Mouse (Mus musculus): ENCODE results near the gene Fam83e.
A peak's percentile ranks its signal among the peaks of the same experiment; 100 is the strongest.

Fam83e gene

GRCm38 (mm10) chr7:45714630-45715089, 6.4 kb upstream of the Fam83e start:
- no peak for DNase-seq (ENCODE audit: extremely low spot score, low spot score)

- peak; percentile 92 for DNase-seq (ENCODE audit: extremely low spot score, low spot score)
Measured at GRCm38 (mm10) chr7:45715090-45715708, 5.8 kb upstream of the Fam83e start, which contains the start of gene Rpl18. Rpl18 (plus strand) TSS chr7:45715457.

GRCm38 (mm10) chr7:45715741-45716459, 5.1 kb upstream of the Fam83e start:
- no peak for DNase-seq (ENCODE audit: extremely low spot score, low spot score)

- DNase-seq (ENCODE audit: extremely low spot score, low spot score), result no peak
Measured at GRCm38 (mm10) chr7:45716460-45716857, 4.6 kb upstream of the Fam83e start.

GRCm38 (mm10) chr7:45716952-45717917, 3.8 kb upstream of the Fam83e start:
- DNase-seq (ENCODE audit: extremely low spot score, low spot score), result no peak

- peak; percentile 100 for DNase-seq (ENCODE audit: extremely low spot score, low spot score)
Measured at GRCm38 (mm10) chr7:45717918-45718297, 3.1 kb upstream of the Fam83e start, which contains the start of gene Sphk2. Sphk2 (minus strand) TSS chr7:45718002.

GRCm38 (mm10) chr7:45718331-45718730, 2.7 kb upstream of the Fam83e start:
- no peak for DNase-seq (ENCODE audit: extremely low spot score, low spot score)

- DNase-seq (ENCODE audit: extremely low spot score, low spot score), result no peak
Measured at GRCm38 (mm10) chr7:45719180-45719579, 1.8 kb upstream of the Fam83e start.

GRCm38 (mm10) chr7:45719738-45720412, 1.1 kb upstream of the Fam83e start:
- no peak for DNase-seq (ENCODE audit: extremely low spot score, low spot score)

- DNase-seq (ENCODE audit: extremely low spot score, low spot score), result no peak
Measured at GRCm38 (mm10) chr7:45721234-45721571, 191 bp downstream of the Fam83e start.

GRCm38 (mm10) chr7:45721642-45722347, 783 bp downstream of the Fam83e start:
- no peak for DNase-seq (ENCODE audit: extremely low spot score, low spot score)

GRCm38 (mm10) chr7:45722348-45722713, 1.3 kb downstream of the Fam83e start:
- no peak for DNase-seq (ENCODE audit: extremely low spot score, low spot score)

GRCm38 (mm10) chr7:45723301-45723700, 2.3 kb downstream of the Fam83e start:
- DNase-seq (ENCODE audit: extremely low spot score, low spot score), result no peak

- no peak for DNase-seq (ENCODE audit: extremely low spot score, low spot score)
Measured at GRCm38 (mm10) chr7:45723781-45724180, 2.8 kb downstream of the Fam83e start.

- no peak for DNase-seq (ENCODE audit: extremely low spot score, low spot score)
Measured at GRCm38 (mm10) chr7:45725151-45725550, 4.1 kb downstream of the Fam83e start.

- no peak for DNase-seq (ENCODE audit: extremely low spot score, low spot score)
Measured at GRCm38 (mm10) chr7:45725713-45726112, 4.7 kb downstream of the Fam83e start, which contains the start of gene Spaca4. Spaca4 (minus strand) TSS chr7:45725813.

GRCm38 (mm10) chr7:45726419-45726818, 5.4 kb downstream of the Fam83e start:
- DNase-seq (ENCODE audit: extremely low spot score, low spot score), result no peak

GRCm38 (mm10) chr7:45727625-45728024, 6.6 kb downstream of the Fam83e start:
- DNase-seq (ENCODE audit: extremely low spot score, low spot score), result no peak

- DNase-seq (ENCODE audit: extremely low spot score, low spot score), result peak; percentile 69
Measured at GRCm38 (mm10) chr7:45730727-45731431, 9.9 kb downstream of the Fam83e start.

- no peak for DNase-seq (ENCODE audit: extremely low spot score, low spot score)
Measured at GRCm38 (mm10) chr7:45733477-45733876, 12.5 kb downstream of the Fam83e start.
